Mouse (Mus musculus) thymus, adult 2 months (tissue): Measurements from ENCODE around the gene Slc6a6. TPM values are rescaled to one million over a fixed set of nuclear protein-coding genes. Genes with fewer than 3 reads are reported as not detected.

Experiments
- DNase-seq: peaks from one replicate; pipeline ENCODE4 v3.0.0; 2021
- H3K27ac ChIP-seq: fragments of 200-500 bp; 2 replicates; pipeline ENCODE4 v1.5.1; 2012; ENCODE audit warnings: low read length, control low read depth; ENCODE audit not compliant: control insufficient read depth, insufficient read depth
- H3K27me3 ChIP-seq: fragments of 200-500 bp; 2 replicates; pipeline ENCODE4 v1.6.1; 2012; ENCODE audit warnings: mild to moderate bottlenecking, low read length, moderate library complexity, mixed read lengths; ENCODE audit not compliant: control insufficient read depth, insufficient read depth
- H3K36me3 ChIP-seq: fragments of 200-500 bp; 2 replicates; pipeline ENCODE4 v1.6.1; 2012; ENCODE audit warnings: mild to moderate bottlenecking, low read length, moderate library complexity; ENCODE audit not compliant: control insufficient read depth, insufficient read depth
- H3K4me1 ChIP-seq: fragments of 200-500 bp; replicated peaks from 2 replicates; pipeline ENCODE4 v1.6.1; 2012; ENCODE audit warnings: low read length; ENCODE audit not compliant: control insufficient read depth, insufficient read depth
- H3K4me3 ChIP-seq: fragments of 200-500 bp; 2 replicates; pipeline ENCODE4 v1.5.1; 2012; ENCODE audit warnings: mild to moderate bottlenecking, low read length, control low read depth, moderate library complexity; ENCODE audit not compliant: control insufficient read depth, insufficient read depth
- CTCF ChIP-seq: fragments of 200-500 bp; IDR thresholded peaks from 2 replicates; pipeline ENCODE4 v1.5.1; 2012; ENCODE audit warnings: mild to moderate bottlenecking, control low read depth, low read length, moderate library complexity, borderline replicate concordance; ENCODE audit not compliant: control insufficient read depth, poor library complexity, insufficient read depth; ENCODE audit errors: extremely low read depth
- POLR2A ChIP-seq: fragments of 200-500 bp; IDR thresholded peaks from 2 replicates; pipeline ENCODE4 v1.6.1; 2012; ENCODE audit warnings: mild to moderate bottlenecking, low read length, control low read depth, moderate library complexity; ENCODE audit not compliant: control insufficient read depth, poor library complexity, insufficient read depth; ENCODE audit errors: extremely low read depth
- WGBS: fragments of 180-500 bp; shearing (Covaris S2); methylation state at CpG from one replicate; pipeline ENCODE4 v1.1.7; 2018; 5-methylcytosine and 5-hydroxymethylcytosine counted together
- polyA plus RNA-seq: library from polyadenylated mRNA; depleted of rRNA; stranded (reverse); fragments of >200 nt; gene quantifications from 2 replicates; pipeline ENCODE4 v1.2.3, GENCODE M21; 2012

Slc6a6 gene
- polyA plus RNA-seq, 1 experiment = 141 TPM

GRCm38 (mm10) chr6:91738058-91738457 is 54.2 kb downstream of the Slc6a6 start:
- Histone ChIP-seq H3K27ac (no peak overlapping the region), H3K4me3 (no peak overlapping the region), H3K36me3 (peaks cover 56% of the 10 kb centered on the region), H3K27me3 (no peaks in the 10 kb centered on the region), H3K4me1 (no peaks in the 10 kb centered on the region)
- TF ChIP-seq POLR2A (no peak), CTCF (no peak)
- no peak for DNase-seq
- WGBS = 75% methylated on average over 5 of the region's 5 CpGs

- 37% methylated on average over 11 of the region's 11 CpGs for WGBS
- peaks cover 47% of the 10 kb centered on the region for H3K36me3 ChIP-seq
- H3K4me1 ChIP-seq = no peaks in the 10 kb centered on the region
These were observed 57.2 kb downstream of the Slc6a6 start for GRCm38 (mm10) chr6:91741046-91741445.

GRCm38 (mm10) chr6:91742466-91742865 is 58.6 kb downstream of the Slc6a6 start:
- Histone ChIP-seq H3K4me3 (no peak overlapping the region), H3K4me1 (no peaks in the 10 kb centered on the region), H3K27me3 (no peaks in the 10 kb centered on the region), H3K27ac (no peak overlapping the region), H3K36me3 (peaks cover 43% of the 10 kb centered on the region)
- DNase-seq = no peak
- WGBS = 98% methylated on average over 3 of the region's 3 CpGs
- TF ChIP-seq POLR2A (no peak), CTCF (no peak)

More at GRCm38 (mm10) chr6:91741046-91741445, 57.2 kb downstream of the Slc6a6 start:
- Histone ChIP-seq H3K27me3 (no peaks in the 10 kb centered on the region), H3K27ac (no peak overlapping the region), H3K4me3 (no peak overlapping the region)
- peak; percentile 61 for DNase-seq
- TF ChIP-seq CTCF (peak; percentile 91), POLR2A (no peak)

- no peaks in the 10 kb centered on the region for H3K4me1 ChIP-seq
- TF ChIP-seq POLR2A (no peak), CTCF (no peak)
- 94% methylated on average over 8 of the region's 8 CpGs for WGBS
- no peak overlapping the region for H3K27ac ChIP-seq
- H3K4me3 ChIP-seq = no peak overlapping the region
- peaks cover 42% of the 10 kb centered on the region for H3K36me3 ChIP-seq
- H3K27me3 ChIP-seq = no peaks in the 10 kb centered on the region
- DNase-seq = no peak
These were observed 59.1 kb downstream of the Slc6a6 start for GRCm38 (mm10) chr6:91742995-91743394.

- H3K4me3 ChIP-seq = no peak overlapping the region
- TF ChIP-seq POLR2A (no peak), CTCF (no peak)
- no peaks in the 10 kb centered on the region for H3K4me1 ChIP-seq
- 96% methylated on average over 4 of the region's 4 CpGs for WGBS
- H3K27ac ChIP-seq = no peak overlapping the region
- DNase-seq = no peak
- no peaks in the 10 kb centered on the region for H3K27me3 ChIP-seq
- H3K36me3 ChIP-seq = peaks cover 47% of the 10 kb centered on the region
These were observed 60.0 kb downstream of the Slc6a6 start for GRCm38 (mm10) chr6:91743886-91744285.

- H3K4me3 ChIP-seq = no peak overlapping the region
- WGBS = 90% methylated on average over 3 of the region's 3 CpGs
- no peak for DNase-seq
- peaks cover 45% of the 10 kb centered on the region for H3K36me3 ChIP-seq
- H3K4me1 ChIP-seq = no peaks in the 10 kb centered on the region
- no peak for TF ChIP-seq POLR2A
- no peak for TF ChIP-seq CTCF
- H3K27me3 ChIP-seq = no peaks in the 10 kb centered on the region
- H3K27ac ChIP-seq = no peak overlapping the region
These were observed 61.4 kb downstream of the Slc6a6 start for GRCm38 (mm10) chr6:91745246-91745645.
